Mouse (Mus musculus) heart, postnatal 25 days (tissue): ENCODE results near the gene Parp14. TPM values are rescaled to one million over a fixed set of nuclear protein-coding genes. Genes with fewer than 3 reads are reported as not detected.

Experiments used
- DNase-seq: peaks from one replicate; pipeline ENCODE4 v3.0.0; 2022; ENCODE audit warnings: low spot score
- intact Hi-C: fragments of 180-260 bp; cut with DNase I; formaldehyde crosslinking; loops from one replicate; pipeline ENCODE4 v1.15.1; 2025
- total RNA-seq, 2 experiments: library from RNA; stranded (reverse); gene quantifications; 2 replicates each; pipeline ENCODE4 v1.2.3; 2021

The Parp14 gene
- total RNA-seq, 2 experiments from 2014 or later = 11.6 to 11.8 TPM

GRCm38 (mm10) chr16:35872410-35873006 is 1.2 kb upstream of the Parp14 start:
- intact Hi-C loops = loop anchor here (10.0 kb wide), 1 partner anchor 202 kb away; the partner anchor contains the start of genes Ccdc58 and Fam162a

GRCm38 (mm10) chr16:35871898-35872297 is 554 bp upstream of the Parp14 start:
- intact Hi-C loops = loop anchor here (10.0 kb wide), 1 partner anchor 203 kb away; the partner anchor contains the start of genes Ccdc58 and Fam162a
- no peak for DNase-seq

More at GRCm38 (mm10) chr16:35872410-35873006, 1.2 kb upstream of the Parp14 start:
- DNase-seq = no peak

- no peak for DNase-seq
- intact Hi-C loops = loop anchor here (10.0 kb wide), 1 partner anchor 204 kb away; the partner anchor contains the start of genes Ccdc58 and Fam162a
Measured at GRCm38 (mm10) chr16:35870581-35871047, 730 bp downstream of the Parp14 start.

DNA sequence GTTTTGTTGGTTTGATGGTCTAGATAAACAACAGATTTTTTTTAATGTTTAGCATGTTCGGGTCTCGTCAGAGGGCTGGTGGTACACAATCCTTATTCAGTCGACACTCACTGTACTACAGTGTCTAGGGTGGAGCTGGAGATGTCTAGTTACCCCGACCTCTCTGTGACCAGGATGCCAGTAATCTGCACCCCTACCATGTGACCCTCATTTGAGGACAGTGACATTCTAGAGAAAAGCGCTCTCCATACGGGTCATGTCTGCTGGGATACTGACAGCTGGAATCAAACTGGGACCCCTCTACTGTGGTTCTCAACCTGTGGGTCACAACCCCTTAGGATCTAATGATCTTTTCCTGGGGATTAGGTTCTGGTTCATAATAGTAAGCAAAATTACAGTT is 1.7 kb downstream of the Parp14 start:
- intact Hi-C loops = loop anchor here (5.0 to 10.0 kb wide), 3 partner anchors 102 to 948 kb away; partner anchors contain the start of genes Ccdc58, Dirc2 and Fam162a

GRCm38 (mm10) chr16:35869126-35869525 is 2.2 kb downstream of the Parp14 start:
- DNase-seq = no peak
- intact Hi-C loops = loop anchor here (5.0 kb wide), 2 partner anchors 102 to 948 kb away; partner anchors contain the start of gene Dirc2

More for the DNA sequence above, 1.7 kb downstream of the Parp14 start:
- no peak for DNase-seq

DNA sequence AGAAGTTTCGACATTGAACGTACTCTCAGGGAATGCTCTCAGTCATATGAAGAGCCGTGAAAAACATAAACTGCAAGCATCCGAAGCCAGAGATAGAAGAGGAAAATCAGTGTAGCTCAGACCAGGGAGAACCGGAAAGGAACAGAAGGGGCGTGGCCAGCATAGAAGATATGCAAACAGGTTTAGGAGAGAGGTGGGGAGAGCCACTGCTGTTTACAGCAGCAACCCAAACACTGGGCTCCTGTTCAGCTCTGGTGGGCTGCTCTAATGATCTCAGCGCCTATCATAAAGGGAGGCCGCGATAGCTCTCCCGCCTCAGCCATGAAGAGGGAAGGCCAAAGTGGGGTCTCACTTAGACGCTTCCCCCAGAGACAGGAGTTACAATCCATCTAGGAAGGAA is 3.6 kb downstream of the Parp14 start:
- intact Hi-C loops = loop anchor here (5.0 kb wide), 2 partner anchors 100 to 950 kb away; partner anchors contain the start of gene Dirc2
- no peak for DNase-seq

DNA sequence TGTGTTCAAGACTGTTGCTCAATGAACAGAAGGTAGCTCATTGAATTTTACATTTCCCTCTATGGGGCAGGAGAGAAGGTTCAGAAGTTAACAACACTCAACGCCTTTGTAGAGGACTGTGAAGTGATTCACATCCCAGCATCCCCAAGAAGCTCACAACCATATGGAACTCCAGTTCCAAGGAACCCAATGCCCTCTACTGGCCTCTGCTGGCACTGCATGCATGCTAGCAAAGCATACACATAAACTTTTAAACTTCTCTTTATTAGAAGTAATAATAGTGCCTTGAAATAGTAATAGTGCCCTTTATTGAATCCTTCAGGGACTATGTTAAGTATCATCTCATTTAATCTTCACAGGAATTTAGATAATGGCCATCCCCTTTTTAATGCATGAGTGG is 9.3 kb downstream of the Parp14 start:
- DNase-seq = no peak

DNA sequence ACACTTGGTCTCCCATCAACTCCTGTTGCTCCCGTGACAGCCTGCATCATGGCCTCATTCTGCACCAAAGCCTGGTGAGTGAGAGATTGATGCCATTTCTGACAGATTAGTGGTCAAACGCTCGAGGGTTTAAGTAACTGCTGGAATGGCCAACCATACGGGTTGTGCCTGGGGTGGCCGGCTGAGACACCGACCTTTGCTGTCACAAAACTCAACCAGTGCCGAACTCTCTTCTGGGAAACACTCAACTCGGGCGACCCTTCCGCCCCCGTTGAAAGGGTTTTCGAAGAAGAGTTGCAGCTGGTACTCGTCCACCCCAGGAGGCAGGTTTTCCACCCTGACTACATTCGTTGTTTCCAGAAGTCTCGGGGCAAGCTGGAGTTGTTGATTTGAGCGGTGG is 11.1 kb downstream of the Parp14 start:
- intact Hi-C loops = no loop called here
- no peak for DNase-seq

More for the DNA sequence above, 9.3 kb downstream of the Parp14 start:
- intact Hi-C loops = no loop called here

- no peak for DNase-seq
- intact Hi-C loops = no loop called here
Measured at GRCm38 (mm10) chr16:35856766-35857165, 14.6 kb downstream of the Parp14 start.

DNA sequence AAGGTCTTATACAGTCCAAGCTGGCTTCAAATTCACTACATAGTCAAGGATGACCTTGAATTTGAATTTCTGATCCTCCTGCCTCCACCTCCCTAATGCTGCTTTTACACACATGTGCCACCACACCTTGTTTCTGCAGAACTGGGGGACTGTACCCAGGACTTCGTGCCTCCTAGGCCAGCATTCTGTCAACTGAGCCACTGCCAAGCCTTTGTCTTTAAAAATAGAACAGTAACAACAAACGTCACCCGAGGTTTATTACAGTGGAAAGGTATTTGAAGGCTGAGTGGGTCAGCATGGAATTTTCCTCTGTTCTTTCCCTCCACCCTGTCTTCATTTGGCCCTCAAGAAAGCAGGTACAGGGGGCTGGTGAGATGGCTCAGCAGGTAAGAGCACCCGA is 15.5 kb downstream of the Parp14 start:
- DNase-seq = no peak
- intact Hi-C loops = no loop called here

GRCm38 (mm10) chr16:35847138-35847537 is 24.2 kb downstream of the Parp14 start:
- DNase-seq = no peak
- intact Hi-C loops = no loop called here

DNA sequence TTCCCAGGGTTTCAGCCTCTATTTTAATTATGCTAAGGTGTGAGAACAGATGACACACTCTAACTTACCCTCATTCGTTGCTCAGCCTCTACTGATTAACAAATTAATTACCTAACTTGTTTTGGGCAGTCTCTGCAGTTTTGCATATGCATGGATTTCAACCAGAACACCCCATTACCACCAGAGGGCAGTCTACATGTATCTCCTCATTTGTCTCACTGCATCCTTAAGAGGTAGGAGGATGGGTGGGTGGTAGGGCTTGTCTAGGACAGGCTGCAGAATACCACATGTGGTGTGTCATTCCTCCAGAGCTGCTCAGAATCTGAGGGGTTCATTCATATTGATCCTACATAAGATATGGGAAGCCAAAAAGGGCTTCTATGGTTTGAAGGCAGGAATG is 31.7 kb downstream of the Parp14 start:
- intact Hi-C loops = no loop called here
- no peak for DNase-seq

GRCm38 (mm10) chr16:35834653-35835052 is 36.7 kb downstream of the Parp14 start:
- intact Hi-C loops = no loop called here

GRCm38 (mm10) chr16:35832926-35833325 is 38.4 kb downstream of the Parp14 start:
- intact Hi-C loops = no loop called here

More at GRCm38 (mm10) chr16:35834653-35835052, 36.7 kb downstream of the Parp14 start:
- no peak for DNase-seq

GRCm38 (mm10) chr16:35829999-35830398 is 41.3 kb downstream of the Parp14 start:
- no peak for DNase-seq
- intact Hi-C loops = no loop called here

More at GRCm38 (mm10) chr16:35832926-35833325, 38.4 kb downstream of the Parp14 start:
- DNase-seq = no peak

- peak; percentile 52 for DNase-seq
- intact Hi-C loops = loop anchor here (1.0 to 10.0 kb wide), 4 partner anchors 83 to 760 kb away; partner anchors contain the start of gene Sema5b
Measured at GRCm38 (mm10) chr16:35817255-35818089, 53.9 kb downstream of the Parp14 start.

GRCm38 (mm10) chr16:35813119-35813518 is 58.2 kb downstream of the Parp14 start:
- intact Hi-C loops = loop anchor here (10.0 kb wide), 1 partner anchor 498 kb away; no protein-coding TSS in a partner anchor
- DNase-seq = no peak

GRCm38 (mm10) chr16:35808838-35809237 is 62.5 kb downstream of the Parp14 start:
- no peak for DNase-seq
- intact Hi-C loops = no loop called here

DNA sequence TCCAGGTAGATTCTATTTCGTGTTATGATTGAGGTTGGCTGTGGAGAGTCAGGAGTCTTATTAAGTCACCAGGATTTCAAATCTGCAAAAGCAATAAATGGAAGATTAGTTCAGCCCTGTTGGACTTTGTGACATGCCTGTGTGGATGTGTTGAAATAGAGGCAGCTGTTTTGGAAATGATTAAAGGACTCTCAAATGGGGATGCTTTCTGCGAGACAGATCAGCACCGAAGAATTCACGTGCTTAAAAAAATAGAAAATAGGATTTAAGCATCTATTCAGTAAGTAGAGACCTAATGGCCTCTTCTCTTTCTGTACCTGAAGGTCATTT is 63.7 kb downstream of the Parp14 start:
- intact Hi-C loops = no loop called here
- no peak for DNase-seq

- DNase-seq = no peak
- intact Hi-C loops = no loop called here
Measured at GRCm38 (mm10) chr16:35806973-35807662, 64.2 kb downstream of the Parp14 start.
